Mouse (Mus musculus): Measurements from ENCODE around the gene Fam19a3. TPM values are rescaled to one million over a fixed set of nuclear protein-coding genes. Genes with fewer than 3 reads are reported as not detected.
A peak's percentile ranks its signal among the peaks of the same experiment; 100 is the strongest.
"Not testable (repeated sequence)": the region's sequence is repeated elsewhere in the genome, so short reads cannot be mapped to it uniquely, and the experiment has no call there.

Gene Fam19a3
- polyA plus RNA-seq (2016; fragmentation: Nextera tagmentation; extraction: Ambion mirVana): not detected in 2 replicates

DNA sequence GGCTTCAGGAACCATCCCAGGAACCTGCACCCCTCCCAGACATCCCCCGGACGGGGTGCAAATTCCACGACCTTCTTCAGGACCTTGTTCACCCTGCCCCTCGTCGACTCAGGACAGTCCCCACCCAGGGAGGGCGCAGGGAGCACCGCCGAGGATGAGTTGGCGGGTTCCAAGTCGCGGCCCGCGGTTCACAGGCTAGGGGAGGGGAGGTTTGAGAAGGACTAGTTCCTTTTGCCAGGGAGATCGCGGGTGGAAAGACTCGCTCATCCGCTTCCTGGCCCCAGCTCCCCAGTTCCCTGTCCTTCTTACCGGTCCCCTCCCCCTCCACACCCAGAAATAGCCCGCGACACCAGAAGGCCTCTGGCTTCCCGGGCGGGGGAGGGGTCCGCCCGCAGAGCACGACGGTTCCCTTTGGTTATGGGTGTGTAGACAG lies at the start of gene Fam19a3:
Gene Fam19a3, minus strand, starts transcription at position 370 of the 433 bp plus-strand sequence.
- H3K4me3 ChIP-seq: peak within 1 kb of the TSS; percentile 59
- H3K9me3 ChIP-seq: no peaks in the 10 kb centered on the region
- no peaks in the 10 kb centered on the region for H3K36me3 ChIP-seq (replicated peaks)
- under 1% methylated on average over 26 of the region's 26 CpGs for WGBS
- H3K27me3 ChIP-seq (ENCODE audit: poor library complexity, severe bottlenecking): peaks cover 100% of the 10 kb centered on the region
- peak within 1 kb of the TSS; percentile 26; the same call in 1 of the 2 replicates for H3K27ac ChIP-seq
- H3K4me1 ChIP-seq: peaks cover 33% of the 10 kb centered on the region
- peak; percentile 31 for DNase-seq (ENCODE audit: extremely low spot score, low spot score)

DNA sequence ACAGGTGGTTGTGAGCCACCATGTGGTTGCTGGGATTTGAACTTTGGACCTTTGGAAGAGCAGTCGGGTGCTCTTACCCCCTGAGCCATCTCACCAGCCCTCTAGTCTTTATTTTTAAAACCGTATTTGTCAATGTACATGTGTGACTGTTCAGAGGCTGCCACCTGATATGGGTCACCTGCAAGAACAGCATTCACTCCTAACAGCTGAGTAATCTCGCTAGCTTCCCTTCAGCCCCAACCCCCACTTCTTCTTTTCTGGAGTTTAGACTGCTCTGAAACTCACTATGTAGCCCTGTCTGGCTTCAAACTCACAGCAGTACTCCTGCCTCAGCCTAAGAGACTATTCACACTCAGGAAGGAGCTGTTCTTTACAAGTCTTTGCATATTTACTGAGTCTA lies 40.8 kb upstream of the Fam19a3 start:
- Histone ChIP-seq H3K9me3 (no peaks in the 10 kb centered on the region), H3K4me3 (no peak overlapping the region), H3K27ac (no peak overlapping the region), H3K27me3 (ENCODE audit: poor library complexity, severe bottlenecking) (no peaks in the 10 kb centered on the region), H3K4me1 (peaks cover 17% of the 10 kb centered on the region), H3K36me3 (replicated peaks) (peaks cover 41% of the 10 kb centered on the region)
- 87% methylated on average over 3 of the region's 3 CpGs for WGBS
- no peak for DNase-seq (ENCODE audit: extremely low spot score, low spot score)

DNA sequence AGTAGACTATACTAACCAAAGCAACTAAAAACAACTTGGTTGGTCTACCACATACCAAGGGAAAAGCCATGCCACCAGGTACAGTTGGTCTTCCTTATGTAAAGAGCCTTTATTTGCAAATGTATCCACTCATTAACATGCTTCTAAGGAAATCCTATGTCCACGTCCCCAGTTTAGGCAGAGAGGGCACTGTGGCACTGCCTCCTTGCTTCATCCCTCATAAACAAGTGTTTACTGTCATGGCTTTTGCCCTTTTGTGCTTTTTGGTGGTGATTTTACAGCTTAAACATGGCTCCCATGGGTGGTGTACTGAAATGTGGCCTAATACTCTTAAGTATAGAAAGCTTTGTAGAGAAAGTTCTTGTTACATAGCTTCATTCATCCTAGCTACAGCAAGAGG lies 38.8 kb upstream of the Fam19a3 start:
- no peak overlapping the region for H3K4me3 ChIP-seq
- 61% methylated on average over 1 of the region's 1 CpGs for WGBS

DNA sequence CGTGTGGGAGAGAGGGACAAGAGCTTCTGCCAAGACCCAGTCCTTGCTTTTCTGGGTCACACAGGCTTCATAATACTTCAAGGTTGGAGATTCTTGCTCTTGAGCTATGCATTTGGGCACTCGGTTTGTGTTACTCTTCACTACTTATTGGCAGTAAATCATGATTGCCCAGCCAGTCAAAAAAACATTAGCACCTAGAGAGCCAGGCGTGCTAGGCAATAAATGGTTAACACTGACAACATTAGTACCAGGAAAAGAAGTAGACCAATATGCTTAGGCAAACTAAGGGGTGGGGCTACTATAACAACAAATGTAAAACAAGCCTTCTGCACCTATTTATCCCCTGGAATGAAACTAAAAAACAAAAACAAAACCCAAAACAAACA lies 37.1 kb upstream of the Fam19a3 start:
- no peaks in the 10 kb centered on the region for H3K27me3 ChIP-seq (ENCODE audit: poor library complexity, severe bottlenecking)
- H3K9me3 ChIP-seq: no peaks in the 10 kb centered on the region
- peak overlapping the region; percentile 92 for H3K4me3 ChIP-seq
- DNase-seq (ENCODE audit: extremely low spot score, low spot score): no peak
- H3K27ac ChIP-seq: peak overlapping the region; percentile 93
- 7% methylated on average over 3 of the region's 3 CpGs for WGBS
- H3K4me1 ChIP-seq: peaks cover 24% of the 10 kb centered on the region
- peaks cover 19% of the 10 kb centered on the region for H3K36me3 ChIP-seq (replicated peaks)

More for the DNA sequence above, 38.8 kb upstream of the Fam19a3 start:
- DNase-seq (ENCODE audit: extremely low spot score, low spot score): no peak
- no peaks in the 10 kb centered on the region for H3K9me3 ChIP-seq
- H3K4me1 ChIP-seq: peaks cover 24% of the 10 kb centered on the region
- H3K36me3 ChIP-seq (replicated peaks): peaks cover 25% of the 10 kb centered on the region
- H3K27ac ChIP-seq: no peak overlapping the region
- no peaks in the 10 kb centered on the region for H3K27me3 ChIP-seq (ENCODE audit: poor library complexity, severe bottlenecking)

DNA sequence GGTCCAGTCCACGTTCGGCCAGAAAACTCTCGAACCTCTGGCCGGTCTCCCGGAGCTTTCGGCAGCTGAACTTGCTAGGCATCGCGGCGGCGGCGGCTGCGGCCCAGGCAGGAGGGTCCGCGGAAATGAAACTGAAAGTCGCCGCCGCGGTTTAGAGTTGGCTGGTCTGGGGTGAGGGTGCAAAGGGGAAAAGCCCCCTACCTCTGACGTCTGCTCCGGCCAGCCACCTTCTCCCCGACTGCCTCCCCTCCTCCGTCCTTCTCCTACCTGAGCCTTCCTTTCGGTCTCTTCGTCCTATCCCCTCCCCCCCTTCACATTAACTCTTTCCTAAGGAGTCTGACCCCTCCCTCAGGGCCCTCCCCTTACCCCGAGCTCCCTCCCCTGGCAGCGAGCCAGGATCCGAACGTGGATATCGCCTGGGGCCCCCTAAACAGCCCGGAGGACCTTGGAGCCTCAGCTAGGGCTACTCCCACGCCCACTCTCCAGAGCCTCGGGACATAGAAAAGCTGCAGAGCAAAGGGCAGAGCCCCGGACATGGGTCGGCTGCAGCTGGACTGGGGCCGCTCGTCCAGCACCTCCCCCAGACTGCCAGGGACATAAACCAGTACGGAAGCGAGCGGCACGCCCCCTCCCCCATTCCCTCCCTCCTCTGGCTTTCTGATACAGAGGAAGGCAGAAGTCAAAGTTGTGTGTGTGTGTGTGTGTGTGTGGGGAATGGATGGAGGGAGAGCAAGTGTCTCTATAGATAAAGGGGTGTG lies 36.5 kb upstream of the Fam19a3 start, which contains the start of gene Mov10:
Gene Mov10, minus strand, starts transcription at position 573 of the 758 bp plus-strand sequence.
- Histone ChIP-seq H3K4me1 (peaks cover 24% of the 10 kb centered on the region), H3K4me3 (peak within 1 kb of the TSS; percentile 92), H3K36me3 (replicated peaks) (peaks cover 19% of the 10 kb centered on the region), H3K9me3 (no peaks in the 10 kb centered on the region), H3K27me3 (ENCODE audit: poor library complexity, severe bottlenecking) (no peaks in the 10 kb centered on the region), H3K27ac (peak within 1 kb of the TSS; percentile 93)
- under 1% methylated on average over 40 of the region's 40 CpGs for WGBS
- peak; percentile 67 for DNase-seq (ENCODE audit: extremely low spot score, low spot score)

DNA sequence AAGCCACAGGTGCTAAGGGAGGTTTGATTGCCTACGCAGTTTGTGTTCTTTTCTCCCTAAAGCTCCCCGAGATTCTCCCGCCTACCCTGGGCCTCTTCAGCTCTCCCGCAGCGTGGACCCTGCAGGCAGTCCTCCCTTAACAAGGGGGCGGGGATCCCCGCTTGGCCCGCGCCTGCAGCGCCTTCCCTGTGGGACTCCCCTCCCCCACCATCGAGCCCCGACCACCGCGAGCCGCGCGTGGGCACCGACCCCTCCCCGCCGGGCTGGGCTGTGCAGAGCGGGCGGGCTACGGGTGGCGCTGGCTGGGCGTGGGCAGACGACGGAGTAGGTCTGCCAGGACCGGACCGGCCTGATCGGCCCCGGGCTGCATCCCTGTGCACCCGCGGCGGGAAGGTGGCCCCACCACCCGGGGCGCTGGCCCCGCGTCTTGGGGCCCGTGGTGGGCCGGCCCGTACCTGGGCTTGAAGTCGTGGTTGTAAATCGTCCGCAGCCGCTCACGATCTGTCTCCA lies 35.9 kb upstream of the Fam19a3 start:
- Histone ChIP-seq H3K27ac (peak overlapping the region; percentile 93), H3K27me3 (ENCODE audit: poor library complexity, severe bottlenecking) (no peaks in the 10 kb centered on the region), H3K36me3 (replicated peaks) (peaks cover 17% of the 10 kb centered on the region), H3K9me3 (no peaks in the 10 kb centered on the region), H3K4me1 (peaks cover 24% of the 10 kb centered on the region), H3K4me3 (peak overlapping the region; percentile 92)
- DNase-seq (ENCODE audit: extremely low spot score, low spot score): peak; percentile 43
- WGBS: under 1% methylated on average over 46 of the region's 46 CpGs

DNA sequence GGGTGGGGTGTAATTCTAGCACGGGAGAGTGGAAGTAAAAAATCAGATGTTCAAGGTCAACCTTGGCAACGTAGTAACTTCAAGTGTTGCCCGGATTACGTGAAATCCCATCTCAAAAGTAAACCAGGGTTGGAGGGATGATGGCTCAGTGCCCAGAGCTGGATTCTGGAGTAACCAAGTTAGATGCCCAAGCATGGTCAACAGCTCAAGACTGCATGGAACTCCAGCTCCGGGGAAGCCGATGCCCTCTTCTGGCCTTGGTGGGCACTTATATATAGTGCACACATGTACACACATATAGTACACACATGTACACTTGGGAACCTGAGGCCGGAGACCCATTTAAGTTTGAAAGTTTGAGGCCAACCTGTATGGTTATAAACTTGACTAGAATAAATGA lies 34.5 kb upstream of the Fam19a3 start:
- no peaks in the 10 kb centered on the region for H3K27me3 ChIP-seq (ENCODE audit: poor library complexity, severe bottlenecking)
- WGBS: 95% methylated on average over 7 of the region's 7 CpGs
- no peaks in the 10 kb centered on the region for H3K9me3 ChIP-seq
- H3K4me1 ChIP-seq: peaks cover 24% of the 10 kb centered on the region
- DNase-seq (ENCODE audit: extremely low spot score, low spot score): no peak
- peaks cover 8% of the 10 kb centered on the region for H3K36me3 ChIP-seq (replicated peaks)
- no peak overlapping the region for H3K4me3 ChIP-seq
- no peak overlapping the region for H3K27ac ChIP-seq

DNA sequence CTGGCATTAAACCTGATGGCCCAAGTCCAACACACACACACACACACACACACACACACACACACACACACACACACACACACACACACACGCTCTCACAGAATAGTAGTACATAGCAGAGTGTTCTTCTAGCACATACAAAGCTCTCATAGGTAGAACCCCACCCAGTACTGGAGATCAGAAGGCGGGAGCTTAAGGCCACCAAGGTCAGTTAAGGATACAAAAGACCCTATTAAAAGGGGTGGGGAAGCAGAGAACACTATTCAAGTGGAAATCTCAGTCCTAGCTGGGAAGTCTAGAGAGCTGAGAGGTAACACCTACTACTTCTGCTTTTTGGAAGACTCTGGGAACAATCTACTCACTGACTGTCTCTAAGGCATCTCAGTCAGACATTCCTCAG lies 33.7 kb upstream of the Fam19a3 start:
- H3K4me3 ChIP-seq: no peak overlapping the region
- no peak for DNase-seq (ENCODE audit: extremely low spot score, low spot score)
- WGBS: 71% methylated on average over 2 of the region's 2 CpGs
- H3K4me1 ChIP-seq: peaks cover 24% of the 10 kb centered on the region
- no peaks in the 10 kb centered on the region for H3K9me3 ChIP-seq
- H3K27ac ChIP-seq: no peak overlapping the region
- H3K36me3 ChIP-seq (replicated peaks): peaks cover 4% of the 10 kb centered on the region; the same call in 1 of the 2 replicates
- no peaks in the 10 kb centered on the region for H3K27me3 ChIP-seq (ENCODE audit: poor library complexity, severe bottlenecking)

DNA sequence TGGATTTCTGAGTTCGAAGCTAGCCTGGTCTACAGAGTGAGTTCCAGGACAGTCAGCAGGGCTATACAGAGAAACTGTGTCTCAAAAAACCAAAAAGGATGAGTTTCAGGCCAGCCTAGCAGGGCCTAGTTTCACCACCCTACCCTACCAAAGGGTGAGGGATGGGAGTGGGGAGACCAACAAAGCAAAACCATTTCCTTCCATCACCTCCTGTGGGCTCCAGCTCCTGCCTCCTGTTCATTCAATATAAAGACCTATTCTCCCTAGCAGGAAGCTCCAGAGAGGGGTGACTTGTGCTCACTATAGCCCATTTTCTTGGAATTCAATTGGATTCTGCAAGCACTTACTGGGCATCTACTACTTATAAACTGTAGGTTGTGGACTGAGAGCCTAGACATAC lies 33.1 kb upstream of the Fam19a3 start:
- H3K36me3 ChIP-seq (replicated peaks): peaks cover 4% of the 10 kb centered on the region; the same call in 1 of the 2 replicates
- H3K4me1 ChIP-seq: peaks cover 24% of the 10 kb centered on the region
- no peaks in the 10 kb centered on the region for H3K27me3 ChIP-seq (ENCODE audit: poor library complexity, severe bottlenecking)
- H3K4me3 ChIP-seq: no peak overlapping the region
- no peak for DNase-seq (ENCODE audit: extremely low spot score, low spot score)
- no peak overlapping the region for H3K27ac ChIP-seq
- 98% methylated on average over 1 of the region's 1 CpGs for WGBS
- no peaks in the 10 kb centered on the region for H3K9me3 ChIP-seq

DNA sequence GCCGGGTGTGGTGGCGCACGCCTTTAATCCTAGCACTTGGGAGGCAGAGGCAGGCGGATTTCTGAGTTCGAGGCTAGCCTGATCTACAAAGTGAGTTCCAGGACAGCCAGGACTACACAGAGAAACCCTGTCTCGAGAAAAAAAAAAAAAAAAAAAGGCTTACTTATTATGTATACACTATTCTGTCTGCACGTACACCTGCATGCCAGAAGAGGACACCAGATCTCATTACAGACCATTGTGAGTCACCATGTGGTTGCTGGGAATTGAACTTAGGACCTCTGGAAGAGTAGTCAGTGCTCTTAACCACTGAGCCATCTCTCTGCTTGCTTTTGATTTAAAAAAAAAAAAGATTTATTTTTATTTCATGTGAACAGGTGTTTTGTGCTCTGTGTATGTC lies 31.6 kb upstream of the Fam19a3 start:
- 93% methylated on average over 7 of the region's 7 CpGs for WGBS
- DNase-seq (ENCODE audit: extremely low spot score, low spot score); H3K4me3 ChIP-seq; H3K9me3 ChIP-seq; H3K27ac ChIP-seq; H3K36me3 ChIP-seq (replicated peaks); H3K27me3 ChIP-seq (ENCODE audit: poor library complexity, severe bottlenecking): not testable (repeated sequence)
- peaks cover 14% of the 10 kb centered on the region for H3K4me1 ChIP-seq

DNA sequence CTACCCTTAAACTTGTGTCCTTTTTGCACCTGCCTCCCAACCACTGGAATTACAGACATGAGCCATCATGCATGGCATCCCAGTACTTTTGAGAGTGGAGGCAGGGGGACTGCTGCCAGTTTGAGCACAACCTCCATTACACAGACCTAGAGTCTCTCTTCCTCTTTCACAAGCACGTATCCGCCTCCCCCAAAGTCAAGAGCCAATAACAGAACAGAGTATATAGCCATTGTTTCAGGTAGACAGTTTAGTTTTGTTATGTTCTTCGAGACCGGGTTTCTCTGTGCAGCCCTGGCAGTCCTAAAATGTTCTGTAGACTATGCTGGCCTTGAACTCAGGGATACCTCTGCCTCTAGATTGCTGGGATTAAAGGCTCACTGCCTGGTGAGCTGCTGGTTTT lies 30.6 kb upstream of the Fam19a3 start:
- peaks cover 6% of the 10 kb centered on the region for H3K4me1 ChIP-seq
- no peak for DNase-seq (ENCODE audit: extremely low spot score, low spot score)
- H3K27ac ChIP-seq: no peak overlapping the region
- H3K36me3 ChIP-seq (replicated peaks): peaks cover 4% of the 10 kb centered on the region; the same call in 1 of the 2 replicates
- 88% methylated on average over 4 of the region's 4 CpGs for WGBS
- H3K27me3 ChIP-seq (ENCODE audit: poor library complexity, severe bottlenecking): no peaks in the 10 kb centered on the region
- H3K4me3 ChIP-seq: no peak overlapping the region
- no peaks in the 10 kb centered on the region for H3K9me3 ChIP-seq

DNA sequence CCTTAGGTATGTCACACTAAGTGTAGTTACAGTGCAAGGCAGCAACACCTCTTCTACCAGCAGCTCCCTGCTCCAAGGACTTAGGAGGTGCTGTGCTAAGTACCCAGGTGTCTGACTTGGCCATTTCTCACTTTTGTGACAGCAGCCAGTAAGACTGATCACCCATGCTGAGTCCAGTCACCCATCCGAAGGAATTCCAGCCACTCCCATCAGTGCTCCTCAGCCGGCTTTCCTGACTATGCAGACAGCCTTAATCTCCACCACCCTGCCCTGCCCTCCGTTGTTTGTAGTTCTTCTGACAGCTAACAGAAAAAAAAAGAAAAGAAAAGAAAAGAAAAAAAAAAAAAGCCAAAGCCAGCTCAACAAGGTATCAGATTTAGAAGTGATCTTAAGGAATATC lies 30.1 kb upstream of the Fam19a3 start:
- 18% methylated on average over 3 of the region's 3 CpGs for WGBS
- Histone ChIP-seq H3K27ac (no peak overlapping the region), H3K9me3 (no peaks in the 10 kb centered on the region), H3K27me3 (ENCODE audit: poor library complexity, severe bottlenecking) (no peaks in the 10 kb centered on the region), H3K4me1 (peaks cover 1% of the 10 kb centered on the region; the same call in 1 of the 2 replicates), H3K36me3 (replicated peaks) (peaks cover 4% of the 10 kb centered on the region; the same call in 1 of the 2 replicates), H3K4me3 (no peak overlapping the region)
- no peak for DNase-seq (ENCODE audit: extremely low spot score, low spot score)

DNA sequence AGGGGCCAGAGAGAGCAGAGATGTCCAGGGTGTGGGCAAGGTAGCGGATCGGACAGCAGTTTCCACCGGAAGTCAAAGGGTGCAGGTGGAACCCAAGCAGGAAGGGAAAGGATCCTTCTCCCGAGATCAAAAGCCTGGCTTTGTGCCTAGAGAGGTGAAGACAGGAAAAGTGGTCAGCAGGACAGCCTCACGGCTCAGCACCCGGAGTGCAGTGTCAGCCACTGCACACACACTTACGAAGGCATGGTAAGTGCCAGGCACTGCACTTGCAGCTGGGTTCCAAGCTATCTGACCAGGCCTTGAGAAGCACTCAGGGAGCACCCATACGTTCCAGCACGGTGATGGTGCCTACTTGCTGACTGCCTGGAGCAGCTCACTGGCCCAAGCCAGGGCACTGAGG lies 23.9 kb upstream of the Fam19a3 start:
- Histone ChIP-seq H3K36me3 (replicated peaks) (peaks cover 34% of the 10 kb centered on the region), H3K4me3 (no peak overlapping the region), H3K27ac (no peak overlapping the region), H3K9me3 (no peaks in the 10 kb centered on the region), H3K4me1 (no peaks in the 10 kb centered on the region), H3K27me3 (ENCODE audit: poor library complexity, severe bottlenecking) (no peaks in the 10 kb centered on the region)
- 92% methylated on average over 9 of the region's 9 CpGs for WGBS
- no peak for DNase-seq (ENCODE audit: extremely low spot score, low spot score)

Measured in forebrain, embryonic 10.5 days (tissue).